Mouse (Mus musculus): ENCODE results near the gene Exoc6.
"Not testable (repeated sequence)": the region's sequence is repeated elsewhere in the genome, so short reads cannot be mapped to it uniquely, and the experiment has no call there.

The Exoc6 gene

DNA sequence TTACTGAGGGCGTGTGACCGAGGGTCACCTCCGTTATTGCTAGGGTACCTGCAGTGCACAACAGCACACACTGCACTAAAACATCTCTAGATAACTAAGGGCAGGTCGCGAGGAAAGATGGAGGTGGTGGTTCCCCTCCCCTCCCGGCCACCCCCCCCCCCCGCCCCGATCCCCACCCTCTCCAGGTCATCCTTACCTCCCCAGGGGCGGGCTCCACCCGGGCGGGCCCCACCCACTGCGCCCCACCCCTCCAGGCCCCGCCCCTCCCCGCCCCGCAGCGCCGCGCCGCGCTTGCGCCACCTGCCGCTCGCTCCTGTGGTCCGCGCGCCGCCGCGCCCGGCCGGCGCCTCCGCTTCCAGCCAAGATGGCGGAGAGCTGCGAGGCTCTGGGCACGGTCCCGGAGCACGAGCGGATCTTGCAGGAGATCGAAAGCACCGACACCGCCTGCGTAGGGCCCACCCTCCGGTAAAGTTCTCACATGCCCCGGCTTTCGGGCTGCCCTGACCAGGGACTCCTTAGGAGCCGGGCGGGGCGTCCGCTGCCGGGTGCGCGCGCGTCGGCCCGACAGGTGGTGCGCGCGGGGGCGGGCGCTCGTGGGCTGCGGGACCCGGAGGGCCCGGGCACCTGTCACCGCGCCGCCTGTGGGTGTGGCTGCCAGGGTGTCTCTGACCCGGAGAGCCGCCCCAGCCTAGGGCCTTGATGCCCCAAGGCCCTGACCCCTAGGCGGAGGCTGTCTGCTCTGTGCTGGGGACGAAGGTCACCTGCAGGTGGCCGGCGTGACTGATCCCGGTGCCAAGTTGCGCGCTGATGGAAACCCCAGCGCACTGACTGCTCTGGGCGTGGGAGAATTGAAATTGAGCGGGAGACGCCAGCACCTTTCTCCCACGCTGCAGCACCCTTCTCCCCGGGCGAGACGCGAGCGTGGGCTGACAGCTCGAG is at the start of gene Exoc6:
Gene Exoc6, plus strand, starts transcription at position 318 of the 939 bp plus-strand sequence.
- DNase-seq (ENCODE audit: low read depth, low spot score), result peak; percentile 89

DNA sequence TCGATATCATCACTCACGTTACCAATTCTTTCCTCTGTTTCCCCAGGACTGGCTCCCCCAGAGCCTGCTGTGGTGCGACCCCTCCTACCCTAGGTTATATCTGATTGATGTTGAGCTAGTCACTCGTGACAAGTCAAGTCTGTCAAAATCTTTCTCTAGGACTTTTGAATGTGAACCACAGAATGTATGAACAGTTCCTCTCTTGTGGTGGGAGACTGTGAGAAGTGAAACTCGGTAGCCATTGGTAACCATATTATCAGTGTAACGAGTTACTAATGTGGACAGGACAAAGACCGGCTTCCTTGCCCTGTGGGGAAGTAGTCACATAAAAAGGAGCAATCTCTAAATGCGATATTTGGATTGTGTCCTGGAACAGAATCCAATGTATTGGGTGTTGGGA is 47.2 kb upstream of the Exoc6 start:
- no peak for DNase-seq (ENCODE audit: low read depth, low spot score)

DNA sequence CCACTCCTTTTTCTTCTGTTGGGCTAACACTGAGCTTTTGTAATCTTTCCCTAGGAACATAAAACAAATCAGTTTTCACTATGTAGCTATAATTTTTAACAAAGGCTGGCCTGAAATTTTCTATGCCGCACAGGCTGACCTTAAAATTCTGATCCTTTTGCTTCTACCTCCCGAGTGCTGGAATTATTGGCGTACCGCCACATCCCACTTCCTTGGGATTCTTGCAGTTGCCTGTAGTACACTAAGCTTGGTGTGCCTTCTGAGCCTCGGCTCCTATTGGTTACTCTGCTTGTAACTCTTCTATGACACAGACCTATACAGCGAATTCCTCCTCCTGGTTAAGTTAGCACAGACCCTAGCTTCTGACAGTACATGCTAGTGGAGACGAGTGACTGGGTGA is 44.2 kb upstream of the Exoc6 start:
- no peak for DNase-seq (ENCODE audit: low read depth, low spot score)

DNA sequence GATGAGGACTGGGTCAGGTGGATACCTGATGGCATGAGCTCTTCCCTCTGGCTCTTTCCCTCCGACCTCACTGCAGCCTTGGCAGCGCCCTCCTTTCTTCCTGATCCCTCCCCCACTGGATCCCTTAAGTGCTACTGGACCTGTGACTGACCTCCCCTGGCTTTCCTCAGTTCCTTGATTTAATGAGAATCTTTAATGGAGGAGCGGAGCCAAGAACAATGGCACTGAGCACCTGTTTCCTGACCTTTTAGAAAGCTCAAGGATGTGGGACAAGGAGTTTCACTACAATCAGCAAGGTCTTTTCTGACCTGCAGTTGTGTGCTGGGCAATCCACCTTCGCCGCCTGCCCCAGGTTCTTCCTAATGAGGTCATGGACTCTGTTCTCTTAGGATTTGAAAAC is 43.6 kb upstream of the Exoc6 start:
- no peak for DNase-seq (ENCODE audit: low read depth, low spot score)

DNA sequence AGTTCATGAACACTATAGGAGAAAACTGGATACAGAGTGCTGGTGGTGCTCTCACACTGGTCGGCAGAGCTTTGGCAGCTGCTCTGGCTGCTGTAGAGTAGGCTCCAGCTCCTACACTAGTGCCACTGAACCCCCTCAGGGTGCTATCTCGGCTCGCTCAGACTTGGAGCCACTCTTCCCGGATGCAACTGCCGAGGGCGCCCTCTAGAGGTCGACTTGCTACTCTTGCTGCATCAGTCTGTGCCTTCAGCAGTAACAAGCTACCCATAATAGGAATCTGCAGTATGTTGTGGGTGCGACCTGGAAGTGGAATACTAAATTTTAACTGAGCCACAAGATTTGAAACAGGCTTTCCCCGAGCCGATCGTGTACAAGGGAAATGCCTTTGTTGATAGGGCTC is 40.5 kb upstream of the Exoc6 start:
- DNase-seq (ENCODE audit: low read depth, low spot score), result peak; percentile 70

DNA sequence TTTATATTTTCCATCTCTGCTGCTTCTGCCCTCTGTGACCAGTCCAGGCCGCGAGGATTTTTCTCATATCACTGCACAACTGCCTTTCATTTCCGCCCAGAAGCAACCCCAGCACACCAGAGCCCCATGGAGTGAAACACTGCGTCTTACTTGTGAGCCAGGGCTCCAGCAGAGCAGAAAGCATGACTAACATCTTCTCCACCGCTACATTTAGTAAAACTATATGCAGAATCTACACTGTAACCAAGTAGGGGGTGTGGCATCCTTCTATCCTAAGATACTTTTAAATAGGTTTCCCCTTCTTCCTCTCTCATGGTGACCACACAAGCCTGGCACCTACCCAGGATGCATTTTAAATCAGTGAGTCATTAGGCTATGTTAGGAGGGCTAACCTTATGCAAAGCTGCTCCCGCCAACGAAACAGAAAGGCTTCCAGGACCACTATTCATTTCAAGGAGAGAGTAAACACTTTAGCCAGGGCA is 35.4 kb upstream of the Exoc6 start:
- DNase-seq (ENCODE audit: low read depth, low spot score), result no peak

DNA sequence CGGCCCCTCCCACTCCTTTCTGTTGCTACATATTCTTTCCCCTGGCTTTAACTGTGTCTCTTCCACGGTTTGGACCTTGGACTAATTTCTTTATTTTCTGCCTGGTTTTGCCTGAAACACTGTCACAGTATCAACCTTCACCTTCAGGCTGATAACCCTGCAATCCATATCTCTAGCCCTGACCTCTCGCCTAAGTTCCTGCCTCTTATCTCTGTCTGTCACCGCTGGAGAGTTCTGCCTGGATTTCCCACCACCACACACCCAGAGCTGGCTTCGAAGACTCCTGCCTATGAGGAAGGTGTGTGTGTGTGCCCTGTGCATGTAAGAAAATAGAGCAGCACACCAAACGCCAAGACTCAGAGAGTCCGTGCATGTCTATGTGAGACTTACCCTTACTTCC is 32.8 kb upstream of the Exoc6 start:
- DNase-seq (ENCODE audit: low read depth, low spot score), result no peak

DNA sequence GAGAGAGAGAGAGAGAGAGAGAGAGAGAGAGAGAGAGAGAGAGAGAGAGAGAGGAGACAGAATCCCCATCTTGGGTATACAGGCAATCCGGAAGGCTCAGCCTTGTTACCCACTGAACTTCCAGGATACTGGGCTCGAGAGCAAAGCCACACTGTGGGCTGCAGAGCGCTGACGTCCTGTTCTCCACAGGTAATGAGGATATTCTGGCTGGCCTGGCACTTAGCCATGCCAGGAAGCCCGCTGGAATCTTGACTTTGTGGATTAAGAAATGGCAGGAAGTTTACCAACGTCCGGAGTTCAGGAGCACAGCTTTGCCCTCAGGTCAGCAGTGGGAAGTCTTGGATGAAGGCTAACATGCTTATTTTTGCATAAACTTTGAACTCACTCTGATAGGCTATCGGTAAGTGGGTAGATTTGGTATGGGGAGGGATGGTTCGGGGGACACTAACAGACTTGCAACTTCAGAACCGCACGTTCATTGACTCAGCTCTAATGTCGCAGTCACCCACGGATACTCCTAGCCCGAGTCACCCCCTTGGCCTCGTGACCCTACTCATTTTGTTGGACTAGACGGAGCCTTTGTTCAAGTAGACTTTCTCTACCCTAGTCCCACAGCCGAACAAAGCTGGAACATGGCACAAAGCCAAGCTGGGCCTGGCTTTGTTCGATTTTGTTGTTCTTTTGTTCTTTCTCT is 29.3 kb upstream of the Exoc6 start:
- DNase-seq (ENCODE audit: low read depth, low spot score), result no peak

DNA sequence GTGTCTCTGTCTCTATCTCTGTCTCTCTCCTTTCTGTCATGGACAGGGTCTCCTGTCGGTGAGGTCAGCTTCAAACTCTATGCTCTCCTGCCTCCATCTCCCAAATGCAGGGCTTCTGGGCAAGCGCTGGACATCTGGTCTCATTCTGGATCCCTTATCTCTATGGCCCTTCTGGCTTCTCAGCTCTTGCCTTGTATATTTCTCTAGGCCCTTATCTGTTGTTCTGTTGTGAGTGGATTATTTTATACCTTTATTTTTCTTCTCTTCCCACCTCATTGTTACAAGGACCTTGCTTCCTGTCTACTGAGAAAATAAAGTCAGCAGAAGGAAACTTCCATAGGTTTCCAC is 28.8 kb upstream of the Exoc6 start:
- DNase-seq (ENCODE audit: low read depth, low spot score), result no peak

DNA sequence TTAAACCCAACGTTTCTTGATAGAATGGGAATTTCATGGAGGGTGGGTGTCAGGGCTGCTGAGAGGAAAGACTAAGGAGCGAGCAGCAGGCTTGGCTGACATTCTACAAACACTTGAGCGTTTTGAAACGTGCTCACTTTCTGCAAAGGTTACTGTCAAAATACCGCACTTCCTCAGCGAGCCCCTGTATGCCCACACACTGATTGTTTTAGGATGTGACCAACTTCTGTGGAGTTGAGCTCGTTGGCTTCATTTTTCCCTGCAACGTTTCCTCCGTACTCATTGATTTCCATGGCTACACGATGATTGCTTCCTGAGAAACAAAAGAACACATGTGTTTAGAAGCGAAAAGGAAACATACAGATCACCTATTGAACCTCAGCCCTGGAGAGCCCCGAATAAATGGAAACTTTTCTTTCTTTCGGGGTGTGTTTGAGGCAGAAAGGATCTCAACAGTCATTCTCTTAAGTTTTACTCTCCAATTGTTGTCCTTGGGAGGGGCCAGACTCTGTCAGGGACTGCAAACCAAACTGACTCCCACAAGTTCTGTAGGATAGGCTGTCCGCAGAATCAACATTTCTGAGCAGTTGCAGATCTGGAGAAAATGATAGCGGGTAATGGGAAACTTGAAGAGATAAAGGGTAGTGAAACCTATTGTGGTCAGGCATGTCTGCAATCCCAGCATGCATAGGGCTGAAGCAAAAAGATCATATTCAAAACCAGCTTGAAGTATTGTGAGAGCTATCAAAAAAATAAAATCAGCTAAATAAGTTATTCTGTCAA is 26.7 kb upstream of the Exoc6 start:
- peak; percentile 60 for DNase-seq (ENCODE audit: low read depth, low spot score)

DNA sequence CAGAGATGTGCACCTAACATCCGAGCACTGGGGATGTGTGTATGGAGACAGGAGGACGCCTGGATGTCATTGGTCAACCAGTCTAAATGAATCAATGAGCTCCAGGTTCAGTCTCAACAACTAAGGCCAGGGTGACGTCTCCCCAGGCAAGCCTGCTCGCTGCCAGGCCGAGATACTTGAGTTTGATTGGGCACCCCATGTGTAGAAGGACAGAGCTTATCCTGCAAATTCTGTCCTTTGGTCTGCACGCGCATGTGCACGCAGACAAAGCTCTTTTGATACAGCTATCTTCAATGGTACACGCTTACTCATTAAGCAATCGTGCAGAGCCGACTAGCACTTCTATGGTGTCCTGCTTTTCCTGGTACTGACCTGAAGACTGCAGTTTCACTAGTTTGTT is 24.3 kb upstream of the Exoc6 start:
- DNase-seq (ENCODE audit: low read depth, low spot score), result no peak

DNA sequence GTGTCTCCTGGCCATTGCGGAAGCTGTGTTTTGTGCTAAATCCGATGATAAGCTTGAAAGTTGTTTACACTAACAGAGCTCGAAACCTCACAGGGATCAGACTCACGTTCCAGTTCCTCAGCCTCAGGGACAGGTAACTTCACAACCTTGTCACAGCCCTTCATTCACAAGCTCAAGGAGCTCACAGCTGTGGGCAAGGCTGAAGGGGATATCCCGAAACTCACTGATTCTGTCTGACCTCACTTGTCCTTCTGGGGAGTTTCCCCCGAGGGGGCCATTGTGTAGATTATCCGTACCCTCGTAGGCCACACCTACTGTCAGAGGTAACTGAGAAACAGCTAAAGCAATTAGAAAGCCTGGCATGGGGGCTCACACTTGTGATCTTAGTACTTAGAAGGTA is 23.4 kb upstream of the Exoc6 start:
- peak; percentile 57 for DNase-seq (ENCODE audit: low read depth, low spot score)

DNA sequence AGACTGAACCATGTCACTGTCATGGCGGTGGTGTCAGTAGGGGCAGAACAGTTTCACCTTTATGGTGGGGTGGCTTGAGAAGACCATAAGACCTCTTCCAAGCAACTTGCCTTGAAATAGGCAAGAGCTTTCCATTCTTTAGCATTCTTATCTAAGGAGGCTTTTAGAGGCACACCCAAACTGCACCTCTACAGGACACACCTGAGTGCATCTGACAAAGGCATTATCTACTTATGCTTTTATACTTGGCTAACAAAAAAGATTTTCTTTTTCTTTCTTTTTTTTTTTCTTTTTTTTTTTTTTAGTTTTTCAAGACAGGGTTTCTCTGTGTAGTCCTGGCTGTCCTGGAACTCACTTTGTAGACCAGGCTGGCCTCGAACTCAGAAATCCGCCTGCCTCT is 22.5 kb upstream of the Exoc6 start:
- not testable (repeated sequence) for DNase-seq (ENCODE audit: low read depth, low spot score)

DNA sequence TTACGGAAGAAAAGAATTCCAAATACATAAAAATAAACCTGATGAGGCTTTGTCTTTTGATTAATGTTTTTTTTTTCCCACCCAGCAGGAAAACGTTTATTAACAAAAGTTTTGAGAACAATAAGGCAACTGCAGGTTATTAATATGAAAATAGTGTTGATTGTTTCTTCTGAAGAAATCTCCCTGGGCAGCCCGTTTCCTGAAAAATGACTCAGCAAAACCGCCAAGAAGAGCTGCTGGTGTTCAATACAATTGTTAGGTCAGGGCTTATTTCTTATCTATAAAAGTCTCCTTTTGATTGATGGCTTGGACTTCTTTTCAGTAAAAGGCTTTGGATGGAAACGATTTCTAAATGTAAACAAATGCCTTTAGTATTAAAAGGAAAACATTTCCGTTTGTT is 21.6 kb upstream of the Exoc6 start:
- DNase-seq (ENCODE audit: low read depth, low spot score), result no peak

DNA sequence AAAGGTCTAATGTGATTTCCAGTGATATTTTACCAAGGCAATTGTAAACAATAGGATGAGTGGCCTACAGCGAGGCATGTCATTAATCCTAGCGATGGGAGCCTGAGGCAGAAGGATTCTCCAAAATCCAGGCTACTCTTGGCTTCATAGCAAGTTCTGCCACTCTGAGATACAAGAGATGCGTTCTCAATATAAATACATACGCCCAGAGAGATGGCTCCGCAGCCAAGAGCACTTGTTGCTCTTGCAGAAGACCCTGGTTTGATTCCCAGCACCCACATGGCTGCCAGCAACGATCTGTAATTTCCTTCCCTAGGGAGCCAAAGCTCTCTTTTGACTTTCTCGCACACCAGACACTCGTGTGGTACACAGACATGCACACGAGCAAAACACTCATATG is 20.9 kb upstream of the Exoc6 start:
- no peak for DNase-seq (ENCODE audit: low read depth, low spot score)

DNA sequence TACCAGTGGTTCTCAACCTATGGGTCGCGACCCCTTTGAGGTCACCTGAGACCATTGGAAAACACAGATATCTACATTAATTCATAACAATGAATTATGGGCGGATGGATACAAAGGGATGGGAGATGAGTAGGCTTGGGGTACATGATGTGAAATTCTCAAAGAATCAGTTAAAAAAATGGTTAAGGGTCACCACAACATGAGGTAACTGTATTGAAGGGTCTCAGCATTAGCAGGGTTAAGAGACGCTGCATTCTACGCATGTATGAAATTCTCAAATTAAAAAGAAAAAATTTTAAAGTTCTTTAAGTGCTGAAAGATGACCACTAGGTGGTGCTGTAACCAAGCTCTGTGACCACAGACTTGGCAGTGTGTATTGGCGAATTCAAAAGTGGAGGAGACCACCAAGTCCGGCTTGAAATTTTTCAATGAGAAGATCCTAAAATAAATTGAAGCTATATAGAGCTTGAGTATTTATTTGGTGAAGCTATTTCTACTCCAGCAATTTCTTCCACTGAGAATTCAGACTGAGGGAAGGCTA is 20.2 kb upstream of the Exoc6 start:
- peak; percentile 67 for DNase-seq (ENCODE audit: low read depth, low spot score)

DNA sequence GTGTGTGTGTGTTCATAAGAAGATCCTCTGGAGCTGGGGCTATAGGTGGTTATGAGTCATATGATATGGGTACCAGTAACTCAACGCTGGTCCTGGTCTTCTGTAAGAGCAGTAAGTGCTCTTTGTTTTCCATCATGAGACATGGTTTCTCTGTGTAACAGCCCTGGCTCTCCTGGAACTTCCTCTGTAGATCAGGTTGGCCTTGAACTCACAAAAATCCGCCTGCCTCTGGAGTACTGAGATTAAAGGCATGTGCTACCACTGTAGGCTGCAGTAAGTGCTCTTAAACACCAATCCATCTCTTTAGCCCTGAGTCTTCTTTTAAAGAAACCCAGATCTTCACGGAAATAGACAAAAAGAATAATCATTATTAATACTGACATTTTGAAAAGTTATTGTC is 19.6 kb upstream of the Exoc6 start:
- DNase-seq (ENCODE audit: low read depth, low spot score), result no peak

DNA sequence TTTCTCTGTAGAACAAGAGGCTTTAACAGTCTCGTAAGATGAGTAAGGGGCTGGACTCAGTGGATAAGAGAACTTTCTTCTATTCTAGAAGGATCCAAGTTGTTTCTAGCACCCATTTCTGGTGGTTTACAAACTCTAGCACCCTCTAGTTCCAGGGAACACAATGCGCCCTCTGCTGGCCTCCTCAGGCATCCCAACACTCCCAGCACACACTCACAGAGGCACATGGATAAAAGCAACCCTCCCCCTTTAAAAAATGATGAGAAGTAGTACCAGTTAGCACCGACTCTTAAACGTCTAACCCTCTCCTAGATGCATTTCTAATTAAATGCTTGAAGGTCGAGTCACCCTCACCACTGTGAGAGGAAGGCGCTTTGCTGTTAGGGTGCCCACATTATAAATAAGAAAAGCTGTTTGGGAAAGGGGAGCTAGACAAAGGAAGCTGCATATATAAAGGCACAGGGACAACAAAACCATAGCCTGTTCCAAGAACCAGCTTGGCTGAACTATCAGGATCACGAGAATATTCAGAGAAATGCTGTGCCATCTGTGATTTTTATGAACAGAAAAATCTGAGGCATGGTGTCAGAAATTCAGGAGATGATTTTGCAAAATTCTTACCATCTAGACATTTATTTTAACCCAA is 18.9 kb upstream of the Exoc6 start:
- peak; percentile 33 for DNase-seq (ENCODE audit: low read depth, low spot score)

DNA sequence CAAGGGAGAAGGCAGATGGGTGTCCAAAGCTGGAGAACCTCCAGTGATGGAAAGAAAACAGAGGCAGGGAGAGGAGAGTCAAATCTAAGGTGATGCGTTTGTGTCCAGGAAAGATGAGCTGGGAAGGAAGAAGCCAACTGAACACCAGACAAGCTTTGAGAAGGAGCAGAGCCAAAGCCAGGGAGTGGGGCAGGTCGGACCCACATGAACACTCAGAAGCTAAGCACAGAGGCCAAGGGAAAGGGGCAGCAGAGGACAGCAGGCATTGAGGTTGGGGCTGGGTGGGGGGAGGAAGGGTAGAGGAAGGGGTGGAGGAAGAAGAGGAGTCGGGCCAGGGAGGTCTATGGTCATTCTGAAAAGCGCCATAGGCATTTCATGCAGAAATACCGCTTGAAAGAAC is 17.0 kb upstream of the Exoc6 start:
- no peak for DNase-seq (ENCODE audit: low read depth, low spot score)

DNA sequence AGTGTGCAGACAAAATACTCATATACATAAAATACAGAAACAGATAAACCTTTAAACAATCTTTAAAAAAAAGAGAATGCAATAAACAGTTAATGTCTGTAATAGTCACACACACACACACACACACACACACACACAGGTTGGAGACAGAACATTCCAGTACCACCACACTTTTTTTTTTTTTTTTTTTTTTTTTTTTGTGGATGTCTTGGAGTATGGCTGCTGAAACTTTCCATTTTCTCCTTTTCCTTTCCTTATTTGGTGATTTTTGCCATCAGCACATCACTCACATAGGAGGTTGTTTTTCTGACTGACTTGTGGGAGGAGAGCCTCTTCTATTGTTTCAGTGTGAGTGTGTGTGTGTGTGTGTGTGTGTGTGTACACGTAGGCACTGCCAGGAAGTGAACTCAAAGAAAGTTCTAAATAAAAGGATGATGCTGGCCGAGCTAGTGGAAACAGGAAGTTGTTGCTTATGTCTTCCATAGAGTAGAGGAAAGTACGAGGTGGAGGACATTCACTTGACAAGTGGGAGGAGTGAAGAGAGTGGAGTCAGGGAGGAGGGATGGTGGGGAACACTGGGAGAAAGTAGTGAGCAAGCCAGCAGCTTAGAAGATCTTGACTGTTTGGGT is 15.4 kb upstream of the Exoc6 start:
- DNase-seq (ENCODE audit: low read depth, low spot score), result peak; percentile 83

DNA sequence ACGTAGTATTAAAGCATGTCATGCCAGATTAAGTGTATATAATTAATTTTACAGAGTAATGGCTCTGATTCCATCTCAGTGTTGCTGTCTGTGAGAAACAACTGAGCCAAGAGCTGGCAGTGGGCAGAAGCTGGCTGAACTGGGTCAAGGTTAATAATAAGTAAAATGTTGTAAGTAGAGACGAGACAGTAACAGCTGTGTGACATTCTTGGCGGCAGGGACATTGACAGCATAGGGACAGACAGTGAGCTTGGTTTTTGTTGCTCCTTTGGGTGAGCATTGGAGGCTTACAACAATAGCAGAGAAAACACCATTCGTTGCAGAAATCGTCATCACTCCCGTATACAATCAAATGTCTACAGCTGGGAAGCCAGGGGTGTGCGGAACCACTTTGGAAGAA is 13.8 kb upstream of the Exoc6 start:
- DNase-seq (ENCODE audit: low read depth, low spot score), result no peak

Measured in CD4-positive helper T cell, adult 2 months (primary cell).